Mouse (Mus musculus): ENCODE results near the gene Spaca4. TPM values are rescaled to one million over a fixed set of nuclear protein-coding genes. Genes with fewer than 3 reads are reported as not detected.

The Spaca4 gene
- polyA plus RNA-seq, 1 experiment = not detected

DNA sequence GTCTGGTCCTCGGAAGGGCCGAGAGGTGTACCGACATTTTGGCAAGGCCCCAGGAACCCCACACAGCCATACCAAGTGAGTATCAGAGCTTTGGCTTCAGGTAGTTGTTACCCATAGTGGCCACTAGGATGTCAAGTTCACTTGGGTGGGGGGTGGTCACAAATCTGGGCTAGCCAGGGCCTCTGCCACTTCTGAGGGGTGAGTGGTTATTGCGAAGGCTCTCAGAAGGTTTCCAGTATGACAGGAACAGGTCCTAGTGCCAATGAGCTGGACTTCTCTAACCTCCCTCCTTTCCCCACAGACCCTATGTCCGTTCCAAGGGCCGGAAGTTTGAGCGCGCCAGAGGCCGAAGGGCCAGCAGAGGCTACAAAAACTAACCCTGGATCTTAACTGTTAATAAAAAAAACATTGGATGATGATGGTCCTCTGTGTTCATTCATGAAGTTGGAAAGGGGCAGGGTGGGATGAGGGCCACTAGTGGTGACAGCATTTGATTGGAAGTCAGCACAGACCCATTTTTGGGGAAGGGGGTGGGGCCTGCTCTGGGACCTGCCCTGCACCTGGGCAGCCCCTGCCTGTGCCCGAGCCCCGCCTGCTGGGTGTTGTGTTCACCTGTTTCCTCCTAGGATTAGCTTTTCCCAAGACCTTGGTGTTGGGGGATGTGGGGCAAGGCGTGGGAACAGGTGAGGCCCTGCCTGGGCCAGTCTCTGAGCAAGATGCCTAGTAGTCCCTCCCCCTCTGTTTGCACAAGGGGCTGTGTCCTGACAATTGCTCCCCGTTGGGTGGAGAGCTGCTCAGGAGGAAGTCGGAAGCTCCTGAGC is 5.0 kb downstream of the Spaca4 start, which contains the start of gene Fam83e:
Fam83e (plus strand) TSS at position 800 of the 821 bp plus-strand sequence.
- H3K4me1 ChIP-seq (ENCODE audit: control insufficient read depth, insufficient read depth, insufficient read length, low read length) = peaks cover 11% of the 10 kb centered on the region
- no peak within 1 kb of the TSS for H3K27ac ChIP-seq (replicated peaks; ENCODE audit: low read depth, low read length)
- H3K4me3 ChIP-seq (ENCODE audit: insufficient read depth, low read depth, low read length) = no peak within 1 kb of the TSS

DNA sequence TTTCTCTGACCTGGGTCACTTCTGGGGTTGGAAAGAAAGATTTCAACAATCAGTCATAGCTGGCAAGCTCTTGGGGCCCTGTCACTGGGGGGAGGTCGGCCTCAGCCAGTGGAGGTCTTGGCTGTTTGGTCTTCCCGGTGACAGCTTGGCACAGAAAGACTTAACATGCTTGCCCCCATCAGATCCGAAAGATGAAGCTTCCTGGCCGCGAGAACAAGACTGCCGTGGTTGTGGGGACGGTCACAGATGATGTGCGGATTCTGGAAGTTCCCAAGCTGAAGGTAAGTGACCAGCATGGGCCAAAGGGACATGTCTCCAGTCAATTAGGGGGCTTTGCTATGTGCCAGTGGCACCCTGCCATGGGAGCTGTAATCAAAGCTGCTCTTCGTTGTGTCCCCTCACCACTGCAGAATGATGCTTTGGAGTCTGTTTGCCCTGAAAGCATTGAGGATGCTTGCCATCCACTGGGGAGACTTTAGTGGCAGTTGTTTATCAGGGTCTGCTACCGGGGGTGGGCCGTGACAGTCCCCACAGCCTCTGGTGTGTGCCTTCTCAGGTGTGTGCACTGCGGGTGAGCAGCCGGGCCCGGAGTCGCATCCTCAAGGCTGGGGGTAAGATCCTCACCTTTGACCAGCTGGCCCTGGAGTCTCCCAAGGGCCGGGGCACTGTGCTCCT is 5.7 kb downstream of the Spaca4 start:
- H3K4me1 ChIP-seq (ENCODE audit: control insufficient read depth, insufficient read depth, insufficient read length, low read length) = peaks cover 14% of the 10 kb centered on the region
- H3K4me3 ChIP-seq (ENCODE audit: insufficient read depth, low read depth, low read length) = no peak overlapping the region
- H3K27ac ChIP-seq (replicated peaks; ENCODE audit: low read depth, low read length) = no peak overlapping the region

DNA sequence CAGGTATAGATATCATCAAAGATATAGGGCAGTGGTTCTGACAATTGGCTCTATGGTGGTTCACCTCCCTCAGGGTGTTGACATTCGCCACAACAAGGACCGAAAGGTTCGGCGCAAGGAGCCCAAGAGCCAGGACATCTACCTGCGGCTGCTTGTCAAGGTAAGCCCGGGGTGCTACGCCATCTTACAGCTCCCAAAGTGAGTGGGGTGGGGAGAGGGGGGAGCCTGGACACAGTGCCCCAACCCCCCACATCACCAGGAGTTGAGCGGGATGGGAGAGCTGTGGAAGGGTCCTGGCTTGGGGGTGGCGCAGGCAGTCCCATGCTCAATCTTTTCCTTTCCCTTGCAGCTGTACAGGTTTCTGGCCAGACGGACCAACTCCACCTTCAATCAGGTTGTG is 6.4 kb downstream of the Spaca4 start:
- Histone ChIP-seq H3K27ac (replicated peaks; ENCODE audit: low read depth, low read length) (no peak overlapping the region), H3K4me1 (ENCODE audit: control insufficient read depth, insufficient read depth, insufficient read length, low read length) (peaks cover 14% of the 10 kb centered on the region), H3K4me3 (ENCODE audit: insufficient read depth, low read depth, low read length) (peak overlapping the region; percentile 85; the same call in 1 of the 2 replicates)

DNA sequence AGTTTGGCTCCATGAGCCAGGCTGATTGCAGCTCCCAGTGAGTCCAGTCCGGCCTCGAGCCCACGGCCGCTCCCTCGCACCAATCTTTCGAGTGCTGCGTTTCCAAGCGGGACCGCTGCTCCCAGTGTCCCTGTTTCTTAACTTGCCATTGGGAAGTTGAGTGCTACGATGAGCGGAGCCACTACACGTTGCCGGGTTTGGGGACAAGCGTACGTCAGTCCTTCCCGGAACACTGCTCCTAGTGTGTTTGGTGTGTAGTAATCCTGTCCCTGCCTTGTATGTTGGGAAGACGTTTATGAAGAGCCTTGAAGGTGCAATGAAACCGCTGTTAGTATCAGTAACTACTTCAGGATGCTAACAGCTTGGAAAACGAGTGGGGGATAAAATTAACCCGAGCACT is 7.3 kb downstream of the Spaca4 start:
- H3K27ac ChIP-seq (replicated peaks; ENCODE audit: low read depth, low read length) = peak overlapping the region; percentile 69
- H3K4me3 ChIP-seq (ENCODE audit: insufficient read depth, low read depth, low read length) = peak overlapping the region; percentile 85
- peaks cover 16% of the 10 kb centered on the region for H3K4me1 ChIP-seq (ENCODE audit: control insufficient read depth, insufficient read depth, insufficient read length, low read length)

DNA sequence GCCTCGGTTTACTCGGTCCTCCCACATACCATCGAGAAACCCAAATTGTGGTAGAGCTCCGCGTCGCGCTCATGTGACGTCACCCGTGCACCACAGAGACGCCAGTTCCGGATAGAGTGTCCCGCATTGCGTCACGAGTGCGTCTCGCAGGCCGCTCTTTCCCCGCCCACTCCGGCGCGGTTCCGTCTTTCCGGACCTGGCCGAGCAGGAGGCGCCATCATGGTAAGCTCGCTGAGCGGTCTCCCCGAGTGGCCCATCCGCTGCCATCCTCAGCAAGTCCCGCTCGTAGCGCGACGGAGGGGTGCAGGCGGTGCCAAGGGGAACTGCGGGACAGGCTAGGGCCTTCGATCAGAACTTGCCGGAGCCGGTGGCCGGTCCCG is 7.7 kb downstream of the Spaca4 start, which contains the start of gene Sphk2:
Sphk2 (minus strand) TSS at position 85 of the 380 bp plus-strand sequence.
- peaks cover 16% of the 10 kb centered on the region for H3K4me1 ChIP-seq (ENCODE audit: control insufficient read depth, insufficient read depth, insufficient read length, low read length)
- H3K4me3 ChIP-seq (ENCODE audit: insufficient read depth, low read depth, low read length) = peak within 1 kb of the TSS; percentile 97

DNA sequence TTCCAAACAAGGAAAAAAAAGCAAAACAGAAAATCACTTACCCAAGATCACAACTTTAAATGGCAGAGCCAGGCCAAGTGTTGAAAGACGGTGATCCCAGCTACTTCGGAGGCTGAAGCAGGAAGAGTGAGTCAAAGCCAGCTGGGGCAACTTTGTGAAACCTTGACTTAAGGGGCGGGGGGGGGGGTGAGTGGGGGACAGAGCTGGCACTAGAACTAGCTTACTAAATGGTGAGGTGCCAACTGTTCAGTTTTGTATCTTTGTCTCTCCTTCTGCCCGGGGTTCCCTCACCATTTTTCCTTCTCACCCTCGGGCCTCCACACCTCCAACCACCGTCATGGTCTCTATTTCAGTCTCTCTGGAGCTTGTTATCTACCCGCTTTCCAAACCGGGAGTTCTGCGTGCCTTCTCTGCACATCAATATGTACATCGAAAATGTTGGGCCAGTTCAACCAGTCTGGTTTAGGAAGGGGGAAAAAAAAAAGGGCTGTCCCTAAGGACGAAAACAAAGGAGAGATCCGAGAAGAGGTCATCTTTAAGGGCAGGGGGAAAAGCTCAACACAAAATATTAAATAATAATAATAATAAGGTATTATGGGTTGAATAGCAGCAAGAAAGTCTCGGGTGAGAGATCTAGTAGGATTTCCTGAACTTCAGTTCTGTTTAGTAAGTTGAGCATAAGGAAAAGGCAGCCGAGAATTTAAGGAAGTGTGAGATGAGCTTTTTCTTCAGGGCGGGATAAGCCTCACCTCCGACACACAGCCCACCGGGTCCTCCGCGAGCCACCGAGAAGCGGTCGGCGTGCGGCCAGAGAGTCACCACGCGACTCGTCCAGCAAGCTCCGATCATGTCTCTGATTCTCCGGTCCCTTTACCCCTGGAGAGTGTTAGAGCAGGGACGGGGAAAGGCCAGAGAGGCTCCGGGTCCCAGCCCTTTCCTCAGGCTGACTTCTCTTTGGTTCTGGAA is 8.4 kb downstream of the Spaca4 start:
- peaks cover 16% of the 10 kb centered on the region for H3K4me1 ChIP-seq (ENCODE audit: control insufficient read depth, insufficient read depth, insufficient read length, low read length)

More for the DNA sequence above, 7.7 kb downstream of the Spaca4 start, which contains the start of gene Sphk2:
- H3K27ac ChIP-seq (replicated peaks; ENCODE audit: low read depth, low read length) = peak within 1 kb of the TSS; percentile 98

DNA sequence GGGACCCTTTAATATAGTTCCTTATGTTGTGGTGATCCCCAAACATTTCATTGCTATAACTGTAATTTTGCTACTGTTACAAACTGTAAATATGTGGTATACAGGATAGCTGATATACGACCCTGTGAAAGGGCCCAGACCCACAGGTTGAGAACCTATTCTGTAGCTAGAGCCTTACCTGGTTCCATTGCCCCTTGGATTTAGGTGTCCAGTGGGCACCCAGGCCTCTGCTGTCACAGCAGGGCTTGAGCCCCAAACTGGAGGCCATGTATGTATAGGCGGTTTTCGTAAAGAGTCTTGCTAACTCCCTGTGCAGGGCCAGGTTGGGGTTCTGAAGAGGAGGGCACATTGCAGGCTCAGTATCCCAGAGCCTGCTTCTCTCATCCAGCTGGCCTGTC is 9.2 kb downstream of the Spaca4 start:
- Histone ChIP-seq H3K27ac (replicated peaks; ENCODE audit: low read depth, low read length) (peak overlapping the region; percentile 69), H3K4me1 (ENCODE audit: control insufficient read depth, insufficient read depth, insufficient read length, low read length) (peaks cover 16% of the 10 kb centered on the region), H3K4me3 (ENCODE audit: insufficient read depth, low read depth, low read length) (peak overlapping the region; percentile 97)

More for the DNA sequence above, 8.4 kb downstream of the Spaca4 start:
- peak overlapping the region; percentile 97 for H3K4me3 ChIP-seq (ENCODE audit: insufficient read depth, low read depth, low read length)
- peak overlapping the region; percentile 98 for H3K27ac ChIP-seq (replicated peaks; ENCODE audit: low read depth, low read length)

DNA sequence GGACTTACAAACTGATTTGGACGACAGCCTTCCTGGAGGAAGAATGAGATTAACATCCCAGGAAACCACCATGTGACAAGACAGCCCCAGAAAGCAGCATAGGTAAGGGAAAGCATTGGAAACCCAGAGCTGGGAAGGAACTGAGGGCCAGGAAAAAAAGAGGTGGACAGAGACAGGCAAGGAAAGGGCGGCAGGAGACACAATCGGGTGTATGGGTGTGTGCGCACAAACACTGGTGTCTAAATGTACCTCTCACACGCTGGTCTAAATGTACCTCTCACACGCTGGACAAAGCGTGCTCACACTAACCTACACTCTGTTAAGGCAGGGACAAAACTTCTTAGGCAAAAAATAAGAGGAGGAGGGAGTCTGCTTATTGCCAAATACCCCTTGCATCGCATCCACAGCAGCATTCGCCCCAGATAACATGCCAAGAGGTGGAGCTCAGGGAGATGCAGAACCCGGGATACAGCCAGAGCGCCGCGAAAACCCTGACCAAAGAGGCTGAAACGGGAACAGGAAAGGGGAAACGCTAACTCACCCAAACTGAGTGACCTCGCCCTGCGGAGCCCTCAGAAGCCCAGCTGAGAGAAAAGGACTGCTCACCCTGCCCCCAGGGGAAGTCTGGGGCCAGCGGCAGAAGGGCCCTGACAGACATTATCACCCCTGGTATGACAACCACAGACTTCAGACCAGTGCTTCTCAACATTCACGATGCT is 9.7 kb downstream of the Spaca4 start:
- H3K4me1 ChIP-seq (ENCODE audit: control insufficient read depth, insufficient read depth, insufficient read length, low read length) = peaks cover 16% of the 10 kb centered on the region
- H3K4me3 ChIP-seq (ENCODE audit: insufficient read depth, low read depth, low read length) = peak overlapping the region; percentile 97
- peak overlapping the region; percentile 48 for H3K27ac ChIP-seq (replicated peaks; ENCODE audit: low read depth, low read length)

DNA sequence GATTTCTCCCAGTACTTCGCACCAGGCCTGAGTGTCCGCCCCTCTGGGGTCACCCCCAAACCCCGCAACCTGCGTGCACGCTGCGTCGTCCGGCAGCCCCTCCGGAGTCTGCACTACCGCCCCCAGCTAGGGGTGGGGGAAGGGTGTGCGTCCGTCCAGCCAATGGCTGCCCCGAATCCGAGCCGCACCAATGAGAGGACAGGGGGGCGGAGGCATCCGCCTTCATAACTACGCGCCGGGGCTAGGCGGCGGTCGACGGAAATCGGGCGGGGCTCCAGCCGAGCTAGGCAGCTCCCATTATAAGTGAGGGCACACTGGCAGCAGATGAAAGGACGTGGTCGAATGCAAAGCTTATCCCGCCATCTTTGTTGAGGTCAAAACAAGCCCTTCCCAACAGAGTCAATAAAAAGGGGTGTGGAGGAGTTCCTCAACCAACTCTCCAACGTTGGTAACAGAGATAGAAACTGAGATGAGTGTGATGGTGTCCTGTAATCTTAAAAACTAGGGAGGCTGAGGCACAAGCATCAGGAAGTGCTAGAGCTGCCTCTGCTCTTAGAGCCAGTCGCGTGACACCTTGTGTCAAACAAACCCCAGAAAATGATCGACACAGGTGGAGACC is 10.4 kb downstream of the Spaca4 start, which contains the start of gene Rpl18:
Rpl18 (plus strand) TSS at position 368 of the 619 bp plus-strand sequence.
- H3K4me1 ChIP-seq (ENCODE audit: control insufficient read depth, insufficient read depth, insufficient read length, low read length) = peaks cover 16% of the 10 kb centered on the region
- peak within 1 kb of the TSS; percentile 97 for H3K4me3 ChIP-seq (ENCODE audit: insufficient read depth, low read depth, low read length)
- H3K27ac ChIP-seq (replicated peaks; ENCODE audit: low read depth, low read length) = peak within 1 kb of the TSS; percentile 48

DNA sequence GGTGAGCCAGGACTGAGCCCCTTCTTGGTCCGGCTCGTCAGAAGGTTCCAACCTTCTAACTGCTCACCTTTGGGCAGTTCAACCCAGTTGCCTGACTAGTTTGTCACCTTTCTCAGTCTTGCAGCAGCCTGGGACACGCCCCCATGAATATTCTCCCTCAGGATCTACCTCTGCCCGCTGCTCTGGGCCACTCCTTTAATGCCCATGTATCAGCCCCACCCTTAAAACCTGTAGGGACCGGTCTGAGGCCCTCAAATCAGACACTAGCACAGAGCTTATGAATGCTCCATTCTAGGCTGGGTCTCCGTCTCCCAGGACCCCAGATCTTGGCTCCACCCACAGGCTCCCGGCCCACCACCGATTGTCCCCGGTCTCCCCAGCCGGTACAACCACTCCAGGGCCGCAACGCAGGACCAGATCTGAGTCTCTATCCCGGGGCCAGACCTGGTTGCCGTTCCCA is 11.0 kb downstream of the Spaca4 start:
- Histone ChIP-seq H3K27ac (replicated peaks; ENCODE audit: low read depth, low read length) (no peak overlapping the region), H3K4me1 (ENCODE audit: control insufficient read depth, insufficient read depth, insufficient read length, low read length) (peaks cover 16% of the 10 kb centered on the region), H3K4me3 (ENCODE audit: insufficient read depth, low read depth, low read length) (peak overlapping the region; percentile 74)

DNA sequence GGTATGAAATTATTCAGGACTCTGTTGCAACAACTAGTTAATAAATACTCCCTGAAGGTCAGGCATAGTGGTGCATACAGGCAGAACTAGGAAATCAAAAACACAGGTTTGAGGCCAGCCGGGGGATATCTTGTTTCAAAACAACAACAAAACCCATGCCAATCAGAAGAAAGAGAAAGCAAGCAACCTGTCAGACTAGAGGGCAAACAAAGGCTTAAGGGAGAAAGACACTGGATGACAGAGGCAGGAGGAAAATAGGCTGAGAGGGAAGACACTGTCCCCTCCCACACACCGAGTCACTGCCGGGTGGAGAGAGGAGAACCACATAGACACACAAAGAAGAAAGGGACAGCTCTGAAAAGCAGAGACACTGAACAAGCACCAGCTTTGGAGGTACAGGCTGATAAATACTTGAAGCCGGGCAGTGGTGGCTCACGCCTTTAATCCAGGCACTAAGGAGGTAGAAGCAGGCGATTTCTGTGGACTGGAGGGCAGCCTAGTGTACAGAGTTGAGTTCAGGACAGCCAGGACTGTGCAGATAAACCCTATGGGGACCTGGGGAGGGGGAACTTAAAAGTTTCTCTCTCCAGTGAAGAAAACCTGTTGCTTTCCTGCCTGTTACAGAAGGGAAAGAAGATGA is 11.6 kb downstream of the Spaca4 start:
- peaks cover 16% of the 10 kb centered on the region for H3K4me1 ChIP-seq (ENCODE audit: control insufficient read depth, insufficient read depth, insufficient read length, low read length)
- no peak overlapping the region for H3K27ac ChIP-seq (replicated peaks; ENCODE audit: low read depth, low read length)
- H3K4me3 ChIP-seq (ENCODE audit: insufficient read depth, low read depth, low read length) = peak overlapping the region; percentile 74

DNA sequence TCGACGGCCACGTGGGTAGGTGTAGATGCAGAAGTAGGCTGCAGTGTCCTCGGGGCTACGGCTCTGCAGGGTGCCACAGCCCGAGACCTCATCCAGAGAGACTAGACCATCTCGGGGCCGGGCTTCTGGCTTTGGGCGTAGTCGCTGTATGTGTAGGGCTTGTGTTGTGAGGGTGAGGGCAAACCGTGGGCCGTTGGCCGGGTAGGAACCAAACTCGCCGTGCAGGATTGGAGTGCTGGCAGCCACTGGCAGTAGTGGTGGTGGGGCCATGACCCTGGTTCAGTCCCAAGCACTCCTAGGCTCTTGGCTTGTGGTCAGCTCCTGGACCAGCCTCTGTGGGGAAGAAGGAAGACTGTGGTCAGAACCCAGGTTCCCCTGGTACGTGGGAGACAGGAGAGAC is 12.2 kb downstream of the Spaca4 start:
- Histone ChIP-seq H3K27ac (replicated peaks; ENCODE audit: low read depth, low read length) (no peak overlapping the region), H3K4me3 (ENCODE audit: insufficient read depth, low read depth, low read length) (no peak overlapping the region), H3K4me1 (ENCODE audit: control insufficient read depth, insufficient read depth, insufficient read length, low read length) (peaks cover 18% of the 10 kb centered on the region)

DNA sequence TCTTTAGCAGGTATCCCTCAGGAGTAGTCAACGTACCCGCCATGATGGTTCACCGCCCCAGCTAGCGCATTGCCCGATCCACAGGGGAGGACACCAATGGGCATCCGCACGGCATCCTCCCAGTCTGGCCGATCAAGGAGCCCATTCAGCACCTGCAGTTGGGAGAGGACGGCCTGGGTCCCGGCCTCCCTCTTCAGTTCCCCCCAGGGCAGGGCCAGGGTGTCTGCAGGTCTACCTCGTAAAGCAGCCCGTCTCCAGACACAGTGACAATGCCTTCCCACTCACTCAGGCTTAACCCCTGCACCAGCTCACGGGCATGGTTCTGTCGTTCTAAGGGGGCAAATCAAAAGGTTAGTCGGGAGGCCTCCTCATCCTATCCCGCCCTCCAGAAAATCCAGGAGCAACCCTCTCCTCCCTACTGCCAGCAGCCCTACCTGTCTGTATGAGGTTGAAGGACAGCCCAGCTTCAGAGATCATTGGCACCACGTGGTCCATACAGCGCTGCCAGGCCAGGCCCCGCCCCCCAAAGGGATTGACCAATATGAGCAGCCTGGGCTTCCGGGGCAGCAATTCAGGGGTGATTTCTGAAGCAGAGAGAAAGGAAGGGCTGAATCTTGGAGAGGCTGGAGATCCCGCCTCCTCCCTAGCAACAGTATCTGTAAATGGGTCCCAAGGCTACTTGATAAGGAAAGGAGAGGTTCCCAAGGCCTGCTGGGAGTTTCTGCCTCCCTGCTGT is 13.4 kb downstream of the Spaca4 start:
- H3K4me1 ChIP-seq (ENCODE audit: control insufficient read depth, insufficient read depth, insufficient read length, low read length) = peaks cover 22% of the 10 kb centered on the region
- no peak overlapping the region for H3K27ac ChIP-seq (replicated peaks; ENCODE audit: low read depth, low read length)
- H3K4me3 ChIP-seq (ENCODE audit: insufficient read depth, low read depth, low read length) = no peak overlapping the region
